Mouse (Mus musculus) forebrain, embryonic 16.5 days (tissue): ENCODE measurements around the gene Hist1h2ag. TPM values are rescaled to one million over a fixed set of nuclear protein-coding genes. Genes with fewer than 3 reads are reported as not detected.
"Not testable (repeated sequence)": the region's sequence is repeated elsewhere in the genome, so short reads cannot be mapped to it uniquely, and the experiment has no call there.

ENCODE experiments used
- ATAC-seq: fragments of 200-750 bp; cut with Nextera tagmentation; 2 replicates; pipeline ENCODE4 v1.8.0; 2017; ENCODE audit warnings: mild to moderate bottlenecking, moderate library complexity
- H3K27ac ChIP-seq: fragments of 300-500 bp; sonication (generic); 2 replicates; pipeline ENCODE4 v1.5.1; 2014; ENCODE audit warnings: low read length, control low read depth
- H3K27me3 ChIP-seq: fragments of 300-500 bp; sonication (generic); replicated peaks from 2 replicates; pipeline ENCODE4 v1.6.1; 2014; ENCODE audit warnings: low read length; ENCODE audit not compliant: control insufficient read depth, insufficient read depth
- H3K36me3 ChIP-seq: fragments of 300-500 bp; sonication (generic); 2 replicates; pipeline ENCODE4 v1.6.1; 2014; ENCODE audit not compliant: control insufficient read depth, insufficient read depth
- H3K4me1 ChIP-seq: fragments of 300-500 bp; sonication (generic); replicated peaks from 2 replicates; pipeline ENCODE4 v1.6.1; 2014; ENCODE audit warnings: low read length; ENCODE audit not compliant: control insufficient read depth, insufficient read depth
- H3K4me2 ChIP-seq: fragments of 300-500 bp; sonication (generic); 2 replicates; pipeline ENCODE4 v1.6.1; 2014; ENCODE audit warnings: mild to moderate bottlenecking, low read length, control low read depth
- H3K4me3 ChIP-seq: fragments of 300-500 bp; sonication (generic); replicated peaks from 2 replicates; pipeline ENCODE4 v1.5.1; 2014; ENCODE audit warnings: mild to moderate bottlenecking, low read length, control low read depth
- H3K9ac ChIP-seq: fragments of 300-500 bp; sonication (generic); replicated peaks from 2 replicates; pipeline ENCODE4 v1.6.1; 2014; ENCODE audit warnings: low read depth, low read length, control low read depth
- H3K9me3 ChIP-seq: fragments of 300-500 bp; sonication (generic); 2 replicates; pipeline ENCODE4 v1.6.1; 2016; ENCODE audit warnings: low read length; ENCODE audit not compliant: control insufficient read depth
- WGBS: fragments of 180-500 bp; shearing (Covaris S2); extraction: QIAGEN DNeasy Blood & Tissue Kit; methylation state at CpG from one replicate; pipeline ENCODE4 v1.1.7; 2014; 5-methylcytosine and 5-hydroxymethylcytosine counted together
- polyA plus RNA-seq: library from polyadenylated mRNA; unstranded; fragments of >200 nt; fragmentation: Nextera tagmentation; extraction: Ambion mirVana; gene quantifications from 2 replicates; pipeline ENCODE4 v1.2.1, GENCODE M21; 2015

The Hist1h2ag gene
- polyA plus RNA-seq, 1 experiment from 2014 or later: 8.5 TPM

- no peaks in the 10 kb centered on the region for H3K9me3 ChIP-seq
- no peaks in the 10 kb centered on the region for H3K27me3 ChIP-seq
- no peak overlapping the region for H3K9ac ChIP-seq
- no peak overlapping the region for H3K27ac ChIP-seq
- H3K4me1 ChIP-seq: peaks cover 31% of the 10 kb centered on the region
- WGBS: 64% methylated on average over 5 of the region's 5 CpGs
- H3K36me3 ChIP-seq: no peaks in the 10 kb centered on the region
- H3K4me3 ChIP-seq: no peak overlapping the region
- no peak for ATAC-seq
- H3K4me2 ChIP-seq: no peak overlapping the region
Observed at GRCm38 (mm10) chr13:22039364-22039763, 3.4 kb downstream of the Hist1h2ag start.

DNA sequence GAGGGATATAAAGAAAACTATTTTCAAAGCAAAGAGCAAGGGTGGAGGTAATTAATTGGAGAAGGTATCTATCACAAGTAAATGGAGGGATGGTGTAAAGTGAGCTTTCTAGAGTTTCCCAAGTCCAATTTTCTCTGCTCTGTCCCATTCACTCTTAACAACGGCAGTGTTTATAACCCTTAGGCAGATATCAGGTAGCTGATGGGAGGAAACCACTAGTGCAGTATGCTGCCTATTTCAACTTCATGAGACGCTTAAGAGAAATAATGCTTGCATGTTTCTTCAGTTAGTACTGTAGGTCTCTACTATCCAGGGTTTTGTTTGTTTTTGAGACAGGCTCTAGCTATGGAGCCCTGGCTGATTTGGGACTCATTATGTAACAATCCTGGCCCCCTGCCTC, 5.3 kb downstream of the Hist1h2ag start:
- ATAC-seq: no peak
- Histone ChIP-seq H3K4me1 (peaks cover 33% of the 10 kb centered on the region), H3K27me3 (no peaks in the 10 kb centered on the region), H3K9me3 (no peaks in the 10 kb centered on the region), H3K27ac (no peak overlapping the region), H3K36me3 (no peaks in the 10 kb centered on the region), H3K4me2 (no peak overlapping the region), H3K4me3 (no peak overlapping the region), H3K9ac (no peak overlapping the region)
- WGBS: 78% methylated on average over 2 of the region's 2 CpGs

DNA sequence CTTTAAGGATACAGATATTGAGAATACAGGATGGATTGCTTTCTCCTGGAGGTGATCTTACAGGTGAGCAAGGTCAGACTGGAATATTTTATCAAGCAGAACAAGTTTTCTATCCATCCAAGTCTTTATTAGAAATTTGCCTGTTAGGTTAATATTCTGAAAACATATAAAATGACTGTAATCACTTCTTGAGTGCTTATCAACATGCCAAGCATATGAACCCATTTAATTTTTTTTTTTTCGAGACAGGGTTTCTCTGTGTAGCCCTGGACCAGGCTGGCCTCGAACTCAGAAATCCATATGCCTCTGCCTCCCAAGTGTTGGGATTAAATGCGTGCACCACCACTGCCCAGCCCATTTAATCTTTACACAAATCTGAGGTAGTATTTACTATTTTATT, 5.8 kb downstream of the Hist1h2ag start:
- Histone ChIP-seq H3K4me1 (peaks cover 28% of the 10 kb centered on the region), H3K4me2 (peak overlapping the region; percentile 77), H3K4me3 (no peak overlapping the region; the same call in 1 of the 2 replicates), H3K27ac (peak overlapping the region; percentile 81; the same call in 1 of the 2 replicates), H3K9ac (no peak overlapping the region), H3K36me3 (no peaks in the 10 kb centered on the region), H3K9me3 (no peaks in the 10 kb centered on the region), H3K27me3 (no peaks in the 10 kb centered on the region)
- ATAC-seq: no peak
- 53% methylated on average over 3 of the region's 3 CpGs for WGBS

DNA sequence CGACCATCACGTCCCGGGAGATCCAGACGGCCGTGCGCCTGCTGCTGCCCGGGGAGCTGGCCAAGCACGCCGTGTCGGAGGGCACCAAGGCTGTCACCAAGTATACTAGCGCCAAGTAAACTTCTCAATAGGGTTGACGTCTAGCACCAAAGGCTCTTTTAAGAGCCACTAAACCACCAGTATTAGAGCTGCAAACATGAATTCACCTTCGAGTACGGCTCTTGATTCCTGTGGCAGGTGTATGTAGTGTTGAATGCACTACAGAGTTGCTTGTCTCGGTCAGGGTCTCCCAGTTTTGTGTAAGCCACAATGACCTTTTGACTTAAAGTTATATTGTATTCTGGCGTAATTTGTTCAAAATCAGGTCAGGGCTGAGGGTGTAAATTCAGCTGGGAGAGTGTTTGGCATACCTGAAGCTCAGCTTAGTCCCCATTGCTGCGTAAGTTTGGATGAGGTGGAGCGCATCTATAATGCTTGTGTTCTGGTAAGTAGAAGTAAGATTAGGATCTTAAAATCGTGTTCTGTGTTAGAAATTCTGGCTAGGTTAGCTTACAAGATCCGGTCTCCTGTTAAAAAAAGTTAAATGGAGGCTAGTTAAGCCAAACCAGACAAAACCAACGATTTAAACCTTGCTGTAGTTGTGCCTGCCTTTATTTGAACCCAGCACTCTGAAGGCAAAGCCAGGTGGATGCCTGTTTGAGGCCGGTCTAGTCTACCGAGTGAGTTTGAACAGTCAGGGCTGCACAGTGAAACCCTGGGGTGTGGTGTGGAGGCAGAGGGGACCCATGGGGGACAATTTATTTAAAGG, 6.4 kb downstream of the Hist1h2ag start:
- Histone ChIP-seq H3K9ac (peak overlapping the region; percentile 53), H3K27me3 (no peaks in the 10 kb centered on the region), H3K9me3 (no peaks in the 10 kb centered on the region), H3K4me2 (peak overlapping the region; percentile 77), H3K36me3 (no peaks in the 10 kb centered on the region), H3K4me1 (peaks cover 27% of the 10 kb centered on the region), H3K27ac (peak overlapping the region; percentile 81), H3K4me3 (peak overlapping the region; percentile 44)
- 2% methylated on average over 16 of the region's 23 CpGs for WGBS
- peak; percentile 13; the same call in 1 of the 2 replicates for ATAC-seq

DNA sequence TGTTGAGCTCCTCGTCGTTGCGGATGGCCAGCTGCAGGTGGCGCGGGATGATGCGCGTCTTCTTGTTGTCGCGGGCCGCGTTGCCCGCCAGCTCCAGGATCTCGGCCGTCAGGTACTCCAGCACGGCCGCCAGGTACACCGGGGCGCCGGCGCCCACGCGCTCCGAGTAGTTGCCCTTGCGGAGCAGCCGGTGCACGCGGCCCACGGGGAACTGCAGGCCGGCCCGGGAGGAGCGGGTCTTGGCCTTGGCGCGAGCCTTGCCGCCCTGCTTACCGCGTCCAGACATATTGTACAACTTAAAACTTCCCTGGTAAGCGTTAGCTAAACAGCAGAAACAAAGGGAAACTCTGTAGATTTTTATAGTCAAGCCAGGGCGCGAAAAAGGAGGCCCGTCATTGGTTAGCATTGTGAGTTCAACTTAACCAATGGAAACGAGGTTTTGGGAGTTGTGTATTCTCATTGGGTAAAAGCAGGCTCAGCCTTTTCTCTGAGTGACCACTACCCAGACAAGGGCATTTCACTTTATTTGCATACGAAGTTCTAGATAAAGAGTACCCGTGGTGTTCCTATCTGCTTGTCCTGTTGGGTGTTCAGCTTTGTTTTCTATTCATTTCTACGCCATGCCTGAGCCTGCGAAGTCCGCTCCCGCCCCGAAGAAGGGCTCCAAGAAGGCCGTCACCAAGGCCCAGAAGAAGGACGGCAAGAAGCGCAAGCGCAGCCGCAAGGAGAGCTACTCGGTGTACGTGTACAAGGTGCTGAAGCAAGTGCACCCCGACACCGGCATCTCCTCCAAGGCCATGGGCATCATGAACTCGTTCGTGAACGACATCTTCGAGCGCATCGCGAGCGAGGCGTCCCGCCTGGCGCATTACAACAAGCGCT, 7.2 kb downstream of the Hist1h2ag start, which contains the start of the genes Hist1h2ah and Hist1h2bk:
Gene Hist1h2ah, minus strand, starts transcription at position 302 of the 882 bp plus-strand sequence.
Gene Hist1h2bk, plus strand, starts transcription at position 604 of the 882 bp plus-strand sequence.
- Histone ChIP-seq H3K9ac (peak within 1 kb of the TSS; percentile 53), H3K4me1 (peaks cover 25% of the 10 kb centered on the region), H3K4me2 (peak within 1 kb of the TSS; percentile 77), H3K27ac (peak within 1 kb of the TSS; percentile 81), H3K4me3 (peak within 1 kb of the TSS; percentile 48)
- not testable (repeated sequence) for H3K36me3 ChIP-seq, H3K27me3 ChIP-seq, H3K9me3 ChIP-seq
- peak; percentile 99 for ATAC-seq
- WGBS: 0% methylated on average over 21 of the region's 69 CpGs

DNA sequence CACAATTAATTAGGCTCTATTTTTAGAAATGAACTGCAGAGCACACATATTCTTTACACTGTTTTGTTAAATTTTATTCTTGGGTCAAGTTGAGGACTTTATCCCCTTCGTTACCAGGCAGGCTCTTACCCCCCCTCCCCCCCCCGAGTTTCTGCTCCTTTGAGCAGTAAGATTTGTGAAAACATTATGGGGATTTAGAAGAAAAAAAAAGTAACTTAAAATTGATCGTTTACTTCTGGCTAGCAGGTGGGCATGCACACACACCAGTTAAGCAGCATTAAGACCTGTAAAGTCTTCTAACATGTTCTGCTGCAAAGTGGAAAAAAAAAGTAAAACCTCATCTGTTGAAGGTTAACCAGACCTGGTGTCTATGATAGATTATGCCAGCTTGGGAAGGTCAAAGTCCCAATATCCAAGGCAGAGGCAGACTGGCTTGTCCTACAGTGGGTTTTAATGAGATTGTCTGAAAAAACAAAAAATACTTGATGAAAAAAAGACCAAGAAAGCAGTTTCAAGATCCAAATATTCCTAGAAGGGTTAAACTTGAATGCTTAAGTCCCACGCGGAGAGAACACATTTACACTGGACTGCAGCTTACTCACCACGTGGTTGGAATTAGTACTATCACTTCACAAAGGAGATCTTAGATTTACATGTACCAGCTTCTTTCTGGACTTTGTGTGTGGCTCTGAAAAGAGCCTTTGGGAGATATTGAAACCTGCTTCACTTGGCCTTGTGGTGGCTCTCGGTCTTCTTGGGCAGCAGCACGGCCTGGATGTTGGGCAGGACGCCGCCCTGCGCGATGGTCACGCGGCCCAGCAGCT, 8.1 kb downstream of the Hist1h2ag start:
- no peaks in the 10 kb centered on the region for H3K27me3 ChIP-seq
- no peaks in the 10 kb centered on the region for H3K36me3 ChIP-seq
- peak overlapping the region; percentile 46 for H3K9ac ChIP-seq
- no peaks in the 10 kb centered on the region for H3K9me3 ChIP-seq
- peak overlapping the region; percentile 60 for H3K4me2 ChIP-seq
- 0% methylated on average over 10 of the region's 14 CpGs for WGBS
- peak overlapping the region; percentile 42 for H3K4me3 ChIP-seq
- no peak for ATAC-seq
- H3K4me1 ChIP-seq: peaks cover 17% of the 10 kb centered on the region
- H3K27ac ChIP-seq: peak overlapping the region; percentile 56

- peaks cover 21% of the 10 kb centered on the region for H3K4me1 ChIP-seq
- 45% methylated on average over 5 of the region's 5 CpGs for WGBS
- peak overlapping the region; percentile 60 for H3K4me2 ChIP-seq
- peak overlapping the region; percentile 9; the same call in 1 of the 2 replicates for H3K4me3 ChIP-seq
- no peak for ATAC-seq
- no peaks in the 10 kb centered on the region for H3K36me3 ChIP-seq
- H3K9ac ChIP-seq: no peak overlapping the region
- H3K27ac ChIP-seq: no peak overlapping the region
- H3K27me3 ChIP-seq: no peaks in the 10 kb centered on the region
- no peaks in the 10 kb centered on the region for H3K9me3 ChIP-seq
Observed at GRCm38 (mm10) chr13:22033741-22034442, 8.9 kb downstream of the Hist1h2ag start.

GRCm38 (mm10) chr13:22030493-22030892, 12.3 kb downstream of the Hist1h2ag start:
- no peaks in the 10 kb centered on the region for H3K36me3 ChIP-seq
- no peaks in the 10 kb centered on the region for H3K27me3 ChIP-seq
- H3K9ac ChIP-seq: no peak overlapping the region
- peaks cover 17% of the 10 kb centered on the region for H3K4me1 ChIP-seq
- no peak overlapping the region for H3K4me2 ChIP-seq
- 9% methylated on average over 4 of the region's 4 CpGs for WGBS
- no peak overlapping the region for H3K4me3 ChIP-seq
- ATAC-seq: no peak
- no peaks in the 10 kb centered on the region for H3K9me3 ChIP-seq
- no peak overlapping the region for H3K27ac ChIP-seq
